Mouse (Mus musculus) gastrocnemius, adult 2 months (tissue): ENCODE data around the gene Gdf5. TPM values are rescaled to one million over a fixed set of nuclear protein-coding genes. Genes with fewer than 3 reads are reported as not detected.
A peak's percentile ranks its signal among the peaks of the same experiment; 100 is the strongest.

Source experiments
- DNase-seq: peaks from one replicate; pipeline ENCODE4 v3.0.0; 2022
- H3K27ac ChIP-seq: fragments of 200-600 bp; 2 replicates; pipeline ENCODE4 v1.8.1; 2022; ENCODE audit warnings: mild to moderate bottlenecking
- H3K4me3 ChIP-seq: fragments of 200-600 bp; 2 replicates; pipeline ENCODE4 v1.8.1; 2022; ENCODE audit warnings: mild to moderate bottlenecking, moderate library complexity
- CTCF ChIP-seq: fragments of 200-600 bp; IDR thresholded peaks from 2 replicates; pipeline ENCODE4 v1.8.1; 2022; ENCODE audit warnings: antibody characterized with exemption, mild to moderate bottlenecking, moderate library complexity
- intact Hi-C: fragments of 180-260 bp; cut with DNase I; formaldehyde crosslinking; loops from one replicate; pipeline ENCODE4 v1.15.1; 2025
- long read RNA-seq, 2 experiments: library from polyadenylated mRNA; stranded (forward); transcript quantifications; one replicate each; pipeline ENCODE4 v2.0.0; 2021
- total RNA-seq, 2 experiments: library from RNA; stranded (reverse); gene quantifications; 2 replicates each; pipeline ENCODE4 v1.2.3; 2021

Gdf5 gene
- under 1 TPM in 1 of 2 experiments, not detected in 1; 0.08 TPM for total RNA-seq
- long read RNA-seq, experiment 1 = 0 reads
- long read RNA-seq, experiment 2 = 0 reads

DNA sequence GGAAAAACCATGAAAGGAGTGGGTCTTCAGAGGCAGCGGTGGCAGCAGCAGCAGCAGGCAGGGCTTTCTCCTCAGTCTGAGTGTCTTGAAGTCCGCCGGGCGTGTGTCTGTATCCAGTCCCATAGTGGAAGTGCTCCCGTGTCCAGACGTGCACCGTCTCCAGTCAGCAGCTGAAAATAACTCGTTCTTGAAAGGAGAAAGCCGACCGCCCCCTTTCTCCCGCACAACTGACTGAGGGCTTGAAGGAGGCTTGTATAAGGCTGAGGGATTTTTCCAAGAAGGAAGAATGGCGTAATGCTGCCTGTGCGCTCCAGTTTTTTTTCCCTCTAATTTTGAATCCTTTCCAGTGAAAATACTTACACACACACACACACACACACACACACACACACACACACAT lies at the start of gene Gdf5:
Gene Gdf5 (minus strand): TSS at position 244 of the 400 bp plus-strand sequence.
- TF ChIP-seq CTCF = no peak
- intact Hi-C loops = loop anchor here (10.0 kb wide), 1 partner anchor 250 kb away; the partner anchor contains the start of gene Trpc4ap
- H3K27ac ChIP-seq = no peak within 1 kb of the TSS
- no peak for DNase-seq
- H3K4me3 ChIP-seq = no peak within 1 kb of the TSS

DNA sequence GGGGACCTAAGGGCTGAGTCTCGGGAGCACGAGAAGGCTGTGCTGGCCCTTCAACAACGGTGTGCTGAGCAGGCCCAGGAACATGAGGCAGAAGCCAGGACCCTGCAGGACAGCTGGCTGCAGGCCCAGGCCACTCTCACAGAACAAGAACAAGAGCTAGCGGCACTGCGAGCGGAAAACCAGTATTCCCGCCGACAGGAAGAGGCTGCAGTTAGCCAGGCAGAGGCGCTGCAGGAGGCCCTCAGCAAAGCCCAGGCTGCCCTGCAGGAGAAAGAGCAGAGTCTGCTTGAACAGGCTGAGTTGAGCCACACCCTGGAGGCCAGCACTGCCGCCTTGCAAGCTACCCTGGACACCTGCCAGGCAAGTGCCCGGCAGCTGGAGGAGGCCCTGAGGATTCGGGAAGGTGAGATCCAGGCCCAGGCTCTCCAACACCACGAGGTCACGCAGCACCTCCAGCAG lies 46.7 kb upstream of the Gdf5 start:
- intact Hi-C loops = no loop called here
- H3K4me3 ChIP-seq = no peak overlapping the region
- DNase-seq = peak; percentile 84
- peak overlapping the region; percentile 66 for H3K27ac ChIP-seq
- peak; percentile 16; the same call in 1 of the 2 replicates for TF ChIP-seq CTCF

DNA sequence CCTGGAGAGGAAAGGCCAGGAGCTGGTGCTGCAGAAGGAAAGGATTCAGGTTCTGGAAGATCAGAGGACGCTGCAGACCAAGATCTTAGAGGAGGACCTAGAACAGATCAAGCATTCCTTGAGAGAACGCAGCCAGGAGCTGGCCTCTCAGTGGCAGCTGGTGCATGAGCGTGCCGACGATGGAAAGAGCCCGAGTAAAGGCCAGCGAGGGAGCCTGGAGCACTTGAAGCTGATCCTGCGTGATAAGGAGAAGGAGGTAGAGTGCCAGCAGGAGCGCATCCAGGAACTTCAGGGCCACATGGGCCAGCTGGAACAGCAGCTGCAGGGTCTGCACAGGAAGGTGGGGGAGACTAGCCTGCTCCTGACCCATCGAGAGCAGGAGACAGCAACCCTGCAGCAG lies 46.0 kb upstream of the Gdf5 start:
- no peak for TF ChIP-seq CTCF
- intact Hi-C loops = no loop called here

DNA sequence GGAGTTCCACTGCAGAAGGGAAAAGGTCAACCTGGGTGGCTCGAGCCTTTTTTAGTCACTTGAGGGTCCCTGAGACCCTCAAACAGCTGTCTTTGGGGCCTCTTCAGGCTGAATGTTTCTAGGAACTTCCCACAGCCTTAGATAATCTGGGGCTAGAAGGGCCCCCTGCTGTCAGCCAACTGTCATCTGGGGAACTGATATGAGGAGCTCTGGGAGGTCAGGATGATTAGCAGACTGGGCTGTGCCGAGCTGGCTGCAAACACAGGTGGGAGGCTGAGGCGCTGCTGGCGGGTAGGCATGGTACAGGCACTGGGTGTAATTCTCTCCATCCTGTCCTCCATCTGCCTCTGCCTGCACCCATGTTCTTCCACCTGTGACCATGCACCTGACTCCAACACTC lies 43.9 kb upstream of the Gdf5 start:
- no peak overlapping the region for H3K27ac ChIP-seq
- no peak for TF ChIP-seq CTCF
- no peak for DNase-seq
- intact Hi-C loops = no loop called here
- H3K4me3 ChIP-seq = no peak overlapping the region

More for the DNA sequence above, 46.0 kb upstream of the Gdf5 start:
- Histone ChIP-seq H3K27ac (no peak overlapping the region), H3K4me3 (no peak overlapping the region)
- no peak for DNase-seq

DNA sequence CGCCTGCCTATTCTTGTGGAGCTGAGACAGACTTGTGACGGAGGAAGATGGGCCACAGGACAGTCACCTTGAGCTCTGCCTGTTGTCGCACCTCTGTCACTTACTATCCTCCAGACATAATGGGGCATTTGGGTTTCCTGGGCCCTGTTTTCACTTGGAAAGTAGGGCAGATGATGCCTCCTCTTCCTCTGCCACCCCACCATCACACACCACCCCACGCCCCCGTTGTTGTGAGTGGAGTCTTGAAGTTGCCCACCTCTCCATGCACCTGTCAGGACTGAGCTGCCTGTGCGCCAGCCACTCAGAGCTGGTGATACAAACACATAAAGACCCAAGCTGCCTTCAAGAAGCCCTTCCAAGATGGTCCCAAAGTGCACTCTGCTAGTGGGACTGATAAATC lies 42.0 kb upstream of the Gdf5 start:
- intact Hi-C loops = no loop called here
- no peak overlapping the region for H3K27ac ChIP-seq
- H3K4me3 ChIP-seq = no peak overlapping the region
- DNase-seq = no peak
- no peak for TF ChIP-seq CTCF

DNA sequence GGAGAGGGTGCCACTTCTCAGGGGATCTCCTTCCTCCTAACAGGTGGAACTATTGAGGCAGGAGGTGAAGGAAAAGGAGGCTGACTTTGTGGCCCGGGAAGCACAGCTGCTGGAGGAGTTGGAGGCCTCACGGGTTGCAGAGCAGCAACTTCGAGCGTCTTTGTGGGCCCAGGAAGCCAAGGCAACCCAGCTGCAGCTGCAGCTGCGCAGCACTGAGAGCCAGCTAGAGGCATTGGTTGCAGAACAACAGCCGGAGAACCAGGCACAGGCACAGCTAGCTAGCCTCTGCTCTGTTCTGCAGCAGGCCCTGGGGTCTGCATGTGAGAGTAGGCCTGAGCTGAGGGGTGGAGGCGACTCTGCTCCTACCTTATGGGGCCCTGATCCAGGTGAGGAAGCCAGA lies 40.6 kb upstream of the Gdf5 start:
- intact Hi-C loops = no loop called here
- no peak overlapping the region for H3K4me3 ChIP-seq
- no peak for TF ChIP-seq CTCF
- DNase-seq = no peak
- no peak overlapping the region for H3K27ac ChIP-seq

- intact Hi-C loops = no loop called here
- no peak for DNase-seq
- Histone ChIP-seq H3K4me3 (peak overlapping the region; percentile 60), H3K27ac (peak overlapping the region; percentile 36)
- no peak for TF ChIP-seq CTCF
Observed at GRCm38 (mm10) chr2:155979328-155979991, 34.3 kb upstream of the Gdf5 start.

DNA sequence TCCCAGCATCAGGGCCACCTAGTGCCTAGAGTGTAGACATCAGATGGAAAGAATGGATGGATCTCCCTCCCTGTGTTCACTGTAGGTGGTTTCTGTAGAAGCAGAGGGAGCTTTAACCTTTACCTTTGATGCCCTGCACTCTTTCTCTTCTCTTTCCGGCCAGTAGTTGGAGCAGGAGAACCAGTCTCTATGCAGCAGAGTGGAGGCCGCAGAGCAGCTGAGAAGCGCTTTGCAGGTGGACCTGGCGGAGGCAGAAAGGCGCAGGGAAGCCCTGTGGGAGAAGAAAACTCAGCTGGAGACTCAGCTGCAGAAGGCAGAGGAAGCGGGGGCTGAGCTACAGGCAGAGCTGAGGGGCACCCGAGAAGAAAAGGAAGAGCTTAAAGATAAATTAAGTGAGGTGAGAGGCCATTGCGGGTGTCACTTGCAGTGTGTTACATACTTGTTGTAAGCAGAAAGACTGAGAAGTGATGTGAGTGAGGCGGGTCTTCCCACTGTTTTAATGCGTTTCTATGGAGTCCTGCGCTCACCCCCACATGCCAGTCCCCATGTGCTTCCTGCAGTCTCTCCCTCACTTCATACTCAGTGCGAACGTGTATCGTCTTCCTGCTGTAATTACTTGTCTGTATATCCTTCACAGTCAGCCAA lies 29.0 kb upstream of the Gdf5 start:
- TF ChIP-seq CTCF = no peak
- intact Hi-C loops = no loop called here
- no peak overlapping the region for H3K27ac ChIP-seq

GRCm38 (mm10) chr2:155973348-155973747 lies 28.2 kb upstream of the Gdf5 start:
- no peak for TF ChIP-seq CTCF
- intact Hi-C loops = no loop called here
- no peak overlapping the region for H3K27ac ChIP-seq
- H3K4me3 ChIP-seq = no peak overlapping the region
- DNase-seq = no peak

More for the DNA sequence above, 29.0 kb upstream of the Gdf5 start:
- no peak for DNase-seq
- H3K4me3 ChIP-seq = no peak overlapping the region

DNA sequence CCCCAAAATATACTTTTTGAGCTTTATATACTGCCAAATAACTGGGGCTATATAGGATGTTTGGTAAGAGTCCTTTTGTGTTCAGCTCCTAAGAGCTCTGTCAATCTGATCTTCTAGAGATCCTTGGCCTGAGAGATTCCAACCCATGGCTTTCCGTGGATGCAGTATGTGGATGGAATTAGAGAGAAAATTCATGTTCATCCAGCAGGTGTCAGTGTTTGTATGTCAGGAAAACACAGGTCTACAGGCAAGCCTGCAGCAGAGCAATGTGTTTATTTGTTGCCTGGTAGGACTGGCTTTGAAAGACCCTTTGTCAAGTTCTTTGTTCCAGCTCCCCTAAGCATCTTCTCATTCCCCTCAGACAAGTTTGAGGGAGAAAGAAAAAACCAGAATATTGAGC lies 17.8 kb upstream of the Gdf5 start:
- intact Hi-C loops = loop anchor here (5.0 to 10.0 kb wide), 2 partner anchors 179 to 312 kb away; partner anchors contain the start of genes Nfs1 and Romo1
- no peak overlapping the region for H3K4me3 ChIP-seq
- H3K27ac ChIP-seq = no peak overlapping the region
- no peak for DNase-seq
- TF ChIP-seq CTCF = peak; percentile 65

DNA sequence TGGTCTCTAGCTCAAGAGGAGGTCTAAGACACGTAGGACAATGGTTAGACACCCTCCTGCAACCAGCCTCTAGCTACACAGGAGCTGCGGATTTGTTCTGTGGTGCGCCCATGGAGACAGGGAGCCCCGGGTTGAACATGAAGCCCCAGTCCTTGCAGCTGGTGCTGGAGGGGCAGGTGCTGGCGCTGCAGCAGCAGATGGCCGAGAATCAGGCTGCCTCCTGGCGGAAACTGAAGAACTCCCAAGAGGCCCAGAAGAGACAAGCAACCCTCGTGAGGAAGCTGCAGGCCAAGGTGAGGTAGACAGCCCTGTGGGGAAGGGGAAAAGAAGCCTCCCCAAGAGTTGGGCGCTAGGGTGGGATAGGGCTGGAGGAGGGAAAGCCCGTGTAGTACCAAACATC lies 16.7 kb upstream of the Gdf5 start:
- TF ChIP-seq CTCF = no peak
- no peak for DNase-seq
- Histone ChIP-seq H3K4me3 (no peak overlapping the region), H3K27ac (no peak overlapping the region)
- intact Hi-C loops = loop anchor here (5.0 to 10.0 kb wide), 2 partner anchors 180 to 313 kb away; partner anchors contain the start of genes Nfs1 and Romo1

- no peak overlapping the region for H3K4me3 ChIP-seq
Observed at GRCm38 (mm10) chr2:155959981-155960380, 14.8 kb upstream of the Gdf5 start.

More at GRCm38 (mm10) chr2:155959981-155960380, 14.8 kb upstream of the Gdf5 start:
- DNase-seq = no peak
- intact Hi-C loops = loop anchor here (5.0 to 10.0 kb wide), 2 partner anchors 182 to 315 kb away; partner anchors contain the start of genes Nfs1 and Romo1
- TF ChIP-seq CTCF = no peak
- H3K27ac ChIP-seq = no peak overlapping the region
